Comparison of ENCODE assay signal across 8 mouse cellular contexts in the genomic region with DNA sequence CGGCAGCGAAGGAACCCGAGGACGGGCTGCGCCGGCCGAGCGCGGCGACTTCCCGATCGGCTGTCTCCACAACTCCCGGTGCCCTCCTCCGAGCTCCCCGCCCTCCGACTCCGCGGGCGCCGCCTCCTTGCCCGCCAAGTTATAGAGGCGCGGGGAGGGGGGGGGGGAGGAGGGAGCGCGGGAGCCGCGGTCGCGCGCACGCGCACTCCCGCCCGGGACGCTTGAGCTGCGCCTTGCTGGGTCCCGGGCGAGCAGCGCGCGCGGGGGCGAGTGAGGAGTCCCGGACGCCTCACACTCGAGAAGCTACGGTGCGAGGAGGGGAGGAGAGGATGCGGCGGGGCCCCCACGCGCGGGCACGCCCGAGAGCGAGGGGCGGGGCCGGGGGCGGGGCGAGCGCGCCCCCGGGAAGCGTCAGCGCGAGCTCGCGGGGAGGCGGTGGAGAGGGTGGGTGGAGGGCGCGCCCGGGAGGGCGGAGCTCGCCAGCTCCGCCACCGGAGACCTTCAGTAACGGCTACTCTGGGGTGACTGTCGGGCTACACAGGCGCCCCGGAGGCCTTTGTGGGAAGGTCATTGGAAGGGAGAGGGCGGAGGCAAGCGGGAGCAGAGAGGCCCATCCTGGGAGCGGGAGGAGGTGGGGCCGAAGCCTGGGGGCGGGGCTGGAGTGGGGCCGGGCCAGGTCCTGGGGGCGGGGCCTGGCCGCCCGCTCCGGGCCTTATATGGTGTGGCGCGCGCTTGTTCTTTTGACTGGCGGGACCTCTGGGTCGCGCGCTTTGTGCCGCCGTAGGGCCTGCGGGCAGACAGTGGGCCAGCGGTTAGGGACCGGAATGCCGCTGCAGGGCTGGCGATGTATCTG. TPM values are rescaled to one million over a fixed set of nuclear protein-coding genes. Genes with fewer than 3 reads are reported as not detected.
DNase-seq lines count a peak whose midpoint lies in the region; ATAC-seq and TF ChIP-seq lines count a peak whose summit lies in the region.

TSS of gene 1190002N15Rik (minus strand) at position 112 of the 853 bp plus-strand sequence.

- TF ChIP-seq POLR2A in myocyte (IDR thresholded peaks at IDR 0.05; ENCODE audit: insufficient read length, low read depth): peak; percentile 93

- H3K4me2 ChIP-seq in heart, embryonic 13.5 days: peak within 1 kb of the TSS; percentile 82
- peak within 1 kb of the TSS; percentile 80 for H3K4me2 ChIP-seq in liver, embryonic 11.5 days
- peak within 1 kb of the TSS; percentile 89 for H3K4me2 ChIP-seq in myocyte (ENCODE audit: low read depth)

- peaks cover 53% of the 10 kb centered on the region for H3K79me2 ChIP-seq in myocyte (ENCODE audit: control insufficient read depth, insufficient read depth)

- no peaks in the 10 kb centered on the region for H3K9me3 ChIP-seq in heart, embryonic 13.5 days
- no peaks in the 10 kb centered on the region for H3K9me3 ChIP-seq in liver, embryonic 11.5 days (ENCODE audit: control insufficient read depth, low read length)

- ATAC-seq in erythroid progenitor cell, adult 5-6 weeks (replicated peaks; ENCODE audit: low FRiP score, poor library complexity, severe bottlenecking): peak; percentile 75
- peak; percentile 86 for ATAC-seq in heart, embryonic 13.5 days (ENCODE audit: extremely low read depth, insufficient number of reproducible peaks, low FRiP score, low TSS enrichment)
- ATAC-seq in liver, embryonic 11.5 days (replicated peaks; ENCODE audit: low FRiP score): peak; percentile 82

- peak within 1 kb of the TSS; percentile 95 for H3K27ac ChIP-seq in brown adipose tissue, adult 24 weeks (replicated peaks; ENCODE audit: low read depth, low read length)
- peak within 1 kb of the TSS; percentile 98 for H3K27ac ChIP-seq in heart, embryonic 13.5 days (replicated peaks)
- peak within 1 kb of the TSS; percentile 86 for H3K27ac ChIP-seq in liver, embryonic 11.5 days (ENCODE audit: low read depth, low read length)

- no peaks in the 10 kb centered on the region for H3K36me3 ChIP-seq in heart, embryonic 13.5 days
- no peaks in the 10 kb centered on the region for H3K36me3 ChIP-seq in liver, embryonic 11.5 days (ENCODE audit: control insufficient read depth, insufficient read depth, low read length)
- no peaks in the 10 kb centered on the region for H3K36me3 ChIP-seq in myocyte (ENCODE audit: control insufficient read depth, insufficient read depth)

- DNase-seq in CD4-positive helper T cell, adult 2 months (ENCODE audit: low read depth, low spot score): peak; percentile 98
- peak; percentile 98 for DNase-seq in kidney, postnatal 10 days
- peak; percentile 94 for DNase-seq in liver, embryonic 11.5 days (ENCODE audit: low spot score)
- DNase-seq in spleen, postnatal 4 days (ENCODE audit: low spot score in 2 of 2): peak; percentile 93 to 97

- H3K4me1 ChIP-seq in brown adipose tissue, adult 24 weeks (ENCODE audit: control insufficient read depth, insufficient read depth, insufficient read length, low read length): no peaks in the 10 kb centered on the region
- H3K4me1 ChIP-seq in heart, embryonic 13.5 days: peaks cover 37% of the 10 kb centered on the region
- H3K4me1 ChIP-seq in liver, embryonic 11.5 days (replicated peaks; ENCODE audit: control insufficient read depth, insufficient read depth, low read length): peaks cover 12% of the 10 kb centered on the region

- peak within 1 kb of the TSS; percentile 93 for H3ac ChIP-seq in myocyte (ENCODE audit: control insufficient read depth, insufficient read length)

- H3K27me3 ChIP-seq in heart, embryonic 13.5 days (replicated peaks): no peaks in the 10 kb centered on the region
- no peaks in the 10 kb centered on the region for H3K27me3 ChIP-seq in liver, embryonic 11.5 days (replicated peaks; ENCODE audit: control insufficient read depth, insufficient read depth, low read length)
- no peaks in the 10 kb centered on the region for H3K27me3 ChIP-seq in myocyte (ENCODE audit: control insufficient read depth, insufficient read depth, insufficient read length)

- peak within 1 kb of the TSS; percentile 97 for H3K9ac ChIP-seq in heart, embryonic 13.5 days
- peak within 1 kb of the TSS; percentile 90 for H3K9ac ChIP-seq in liver, embryonic 11.5 days (ENCODE audit: low read depth, low read length)

- under 1% methylated on average over 80 of the region's 104 CpGs for WGBS in heart, embryonic 13.5 days
- under 1% methylated on average over 83 of the region's 104 CpGs for WGBS in liver, embryonic 11.5 days

- H3K4me3 ChIP-seq in brown adipose tissue, adult 24 weeks (ENCODE audit: insufficient read depth, low read depth, low read length): peak within 1 kb of the TSS; percentile 88
- H3K4me3 ChIP-seq in heart, embryonic 13.5 days: peak within 1 kb of the TSS; percentile 93
- peak within 1 kb of the TSS; percentile 83 for H3K4me3 ChIP-seq in liver, embryonic 11.5 days (ENCODE audit: low read depth, low read length)
- peak within 1 kb of the TSS; percentile 86 for H3K4me3 ChIP-seq in myocyte

TF ChIP-seq in myocyte, 11 proteins besides CTCF, POLR2A, EP300 and RAD21:
- TF ChIP-seq POLR2AphosphoS2 (IDR thresholded peaks at IDR 0.05; ENCODE audit: insufficient read length, low read depth) (peak; percentile 93), SRF (IDR thresholded peaks at IDR 0.05; ENCODE audit: control insufficient read depth, insufficient read length, low read depth) (peak; percentile 95), TCF3 (IDR thresholded peaks at IDR 0.05; ENCODE audit: insufficient read length, low read depth) (no peak), E2F4 (IDR thresholded peaks at IDR 0.05; ENCODE audit: insufficient read depth) (no peak), REST (IDR thresholded peaks at IDR 0.05; ENCODE audit: insufficient read depth, insufficient read length) (no peak), MYOG (IDR thresholded peaks at IDR 0.05; ENCODE audit: control insufficient read depth in 1 of 3, insufficient read depth in 1 of 3, insufficient read length in 2 of 3, low read depth in 2 of 3) (no peak)

RNA-seq across cellular contexts. Expression of gene 1190002N15Rik, which starts in this region (rescaled TPM):
- polyA plus RNA-seq in brown adipose tissue, adult 24 weeks (2012; ENCODE audit: insufficient read depth, insufficient read length, missing spikeins): 8.4 and 13.1 TPM in 2 replicates
- 15.9 and 16.8 TPM in 2 replicates for total RNA-seq in erythroid progenitor cell, adult 5-6 weeks (2015; ENCODE audit: low replicate concordance)
- total RNA-seq in erythroid progenitor cell, adult 5-6 weeks (2017; ENCODE audit: low replicate concordance): 15.0 and 16.0 TPM in 2 replicates
- 9.3 and 12.7 TPM in 2 replicates for polyA plus RNA-seq in heart, embryonic 13.5 days (2015; fragmentation: Nextera tagmentation; extraction: Ambion mirVana)
- 18.9 and 19.7 TPM in 2 replicates for polyA plus RNA-seq in liver, embryonic 11.5 days (2014; fragmentation: Nextera tagmentation; extraction: Ambion mirVana)
- polyA plus RNA-seq in myocyte (2012; fragmentation: generic; extraction: Trizol): 21.0 TPM

Comparison
In these comparisons a context has a peak if more than half of its experiments do, and no peak if none do; other contexts are left out.
1. Peak in every context shown above with its lines: DNase-seq, ATAC-seq, H3K4me3 ChIP-seq and H3K27ac ChIP-seq.